Mouse (Mus musculus): ENCODE data around the gene Krt72. TPM values are rescaled to one million over a fixed set of nuclear protein-coding genes. Genes with fewer than 3 reads are reported as not detected.

Krt72 gene
- not detected in 2 replicates for polyA plus RNA-seq (2021; fragmentation: Nextera tagmentation)
- long read RNA-seq, experiment 1: 0 reads
- long read RNA-seq, experiment 2: 0 reads

DNA sequence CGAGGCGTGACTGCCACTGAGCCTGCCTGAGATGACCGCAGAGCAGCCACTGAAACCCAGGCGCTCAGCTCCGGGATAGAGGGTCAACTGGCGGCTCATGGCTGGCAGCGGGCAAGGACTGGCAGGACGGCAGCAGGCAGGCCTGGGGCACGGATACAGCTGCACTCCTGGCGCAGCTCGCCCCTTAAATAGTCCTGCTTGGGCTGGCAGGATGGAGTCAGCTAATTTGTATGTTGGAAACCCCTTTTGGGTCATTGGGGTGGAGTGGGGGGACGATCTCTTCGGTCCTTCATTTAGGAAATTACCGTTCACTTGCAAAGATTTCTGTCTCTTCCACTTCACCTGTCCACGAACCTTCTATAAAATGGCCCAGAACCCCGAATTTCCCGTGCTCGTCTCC lies at the start of gene Krt72:
TSS of gene Krt72 (minus strand) at position 101 of the 400 bp plus-strand sequence.

DNA sequence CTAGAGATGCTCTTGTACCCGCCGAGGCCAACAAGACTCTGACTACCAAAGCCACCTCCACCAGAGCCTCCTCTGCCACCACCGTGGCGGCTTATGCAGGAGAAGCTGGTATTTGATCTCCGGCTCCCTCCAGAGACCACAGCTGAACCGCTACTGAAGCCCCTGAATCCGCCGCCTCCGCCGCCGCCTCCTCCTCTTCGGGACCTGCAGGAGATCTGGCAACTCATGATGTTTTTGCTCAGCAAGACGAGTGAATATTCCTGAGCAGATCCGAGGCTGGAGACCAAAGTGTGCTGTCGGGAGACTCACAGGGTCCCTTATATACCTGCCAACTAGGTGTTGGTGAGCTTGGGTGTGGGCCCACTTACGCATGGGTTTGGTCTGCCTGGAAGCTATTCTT lies 31.6 kb upstream of the Krt72 start, which contains the start of gene Krt2:
TSS of gene Krt2 (minus strand) at position 295 of the 400 bp plus-strand sequence.

DNA sequence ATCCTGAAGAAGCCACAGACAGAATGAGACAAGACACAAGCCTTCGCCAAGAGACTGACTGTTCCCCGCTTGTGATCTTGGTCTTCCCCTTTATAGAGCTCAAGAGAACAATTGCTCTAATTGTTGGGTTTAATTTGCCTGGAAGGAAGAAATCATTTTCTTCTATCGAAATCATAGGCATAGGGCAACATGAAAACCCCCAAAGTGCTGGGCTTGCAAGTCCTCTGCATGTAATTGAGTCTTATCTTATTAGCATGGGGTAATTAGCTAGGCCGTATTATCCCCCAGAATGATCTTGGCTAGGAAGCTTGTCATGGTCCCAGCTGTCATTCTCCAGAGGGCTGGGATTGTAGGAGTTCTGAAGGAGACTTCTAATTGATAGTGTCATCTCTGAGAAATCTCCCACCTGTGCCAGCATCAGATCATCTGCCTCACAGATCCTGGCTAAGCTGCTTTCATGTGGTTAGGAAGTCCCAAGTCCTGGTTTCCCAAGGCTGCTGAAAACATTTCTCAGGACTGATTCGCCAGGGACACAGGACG lies 16.1 kb upstream of the Krt72 start, which contains the start of gene Krt73:
TSS of gene Krt73 (minus strand) at position 51 of the 540 bp plus-strand sequence.

DNA sequence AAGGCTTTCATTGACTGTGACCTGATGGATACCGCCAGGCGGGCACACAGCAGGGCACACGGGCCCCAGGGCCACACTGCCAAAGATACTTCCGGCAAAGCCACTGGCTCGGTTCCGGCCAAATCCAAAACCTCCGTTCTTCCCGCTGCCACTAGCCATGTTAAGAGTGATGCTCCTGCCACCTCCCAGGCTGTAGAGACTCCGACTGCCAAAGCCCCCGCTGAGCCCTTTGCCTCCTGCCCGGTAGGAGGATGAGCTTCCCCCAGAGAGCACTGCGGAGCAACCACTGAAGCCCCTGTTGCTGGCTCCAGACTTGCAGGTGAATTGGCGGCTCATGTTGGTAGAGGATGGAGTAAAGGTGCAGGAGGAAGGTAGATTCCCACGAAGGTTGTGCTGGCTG lies 43.5 kb downstream of the Krt72 start, which contains the start of gene Krt71:
TSS of gene Krt71 (minus strand) at position 399 of the 400 bp plus-strand sequence.

Other genes with a start within 250 kb of the Krt72 start
- gene Krt82, start 235.8 kb downstream of the Krt72 start, polyA plus RNA-seq (2021; fragmentation: Nextera tagmentation): not detected in 2 replicates
- not detected in 2 replicates for gene Krt90, start 223.5 kb downstream of the Krt72 start, polyA plus RNA-seq (2021; fragmentation: Nextera tagmentation)
- gene Krt75, start 212.6 kb downstream of the Krt72 start, polyA plus RNA-seq (2021; fragmentation: Nextera tagmentation): not detected in 2 replicates
- gene Gm5414, start 158.3 kb downstream of the Krt72 start, polyA plus RNA-seq (2021; fragmentation: Nextera tagmentation): not detected in 2 replicates
- not detected in 2 replicates for gene Gm5478, start 139.1 kb downstream of the Krt72 start, polyA plus RNA-seq (2021; fragmentation: Nextera tagmentation)
- gene Krt6b, start 106.2 kb downstream of the Krt72 start, polyA plus RNA-seq (2021; fragmentation: Nextera tagmentation): not detected in 2 replicates
- not detected in 2 replicates for gene Krt6a, start 92.2 kb downstream of the Krt72 start, polyA plus RNA-seq (2021; fragmentation: Nextera tagmentation)
- not detected in 2 replicates for gene Krt5, start 73.6 kb downstream of the Krt72 start, polyA plus RNA-seq (2021; fragmentation: Nextera tagmentation)
- not detected in 2 replicates for gene Krt71, start 43.4 kb downstream of the Krt72 start, polyA plus RNA-seq (2021; fragmentation: Nextera tagmentation)
- gene Krt73, start 15.9 kb upstream of the Krt72 start, polyA plus RNA-seq (2021; fragmentation: Nextera tagmentation): 0.33 and 0.61 TPM in 2 replicates
- 0.10 and 0.15 TPM in 2 replicates for gene Krt2, start 31.7 kb upstream of the Krt72 start, polyA plus RNA-seq (2021; fragmentation: Nextera tagmentation)
- gene Krt1, start 64.3 kb upstream of the Krt72 start, polyA plus RNA-seq (2021; fragmentation: Nextera tagmentation): 1.9 and 3.6 TPM in 2 replicates
- 2.5 and 3.3 TPM in 2 replicates for gene Krt77, start 83.2 kb upstream of the Krt72 start, polyA plus RNA-seq (2021; fragmentation: Nextera tagmentation)
- not detected in 2 replicates for gene Krt76, start 106.5 kb upstream of the Krt72 start, polyA plus RNA-seq (2021; fragmentation: Nextera tagmentation)
- gene Krt4, start 138.3 kb upstream of the Krt72 start, polyA plus RNA-seq (2021; fragmentation: Nextera tagmentation): not detected in 2 replicates
- 0.12 TPM in 1 of 2 replicates, not detected in the other for gene Krt79, start 153.9 kb upstream of the Krt72 start, polyA plus RNA-seq (2021; fragmentation: Nextera tagmentation)
- not detected in 2 replicates for gene Krt78, start 167.8 kb upstream of the Krt72 start, polyA plus RNA-seq (2021; fragmentation: Nextera tagmentation)
- gene Krt8, start 218.0 kb upstream of the Krt72 start, polyA plus RNA-seq (2021; fragmentation: Nextera tagmentation): 0.09 and 0.16 TPM in 2 replicates
- gene Krt18, start 241.7 kb upstream of the Krt72 start, polyA plus RNA-seq (2021; fragmentation: Nextera tagmentation): 0.41 and 1.1 TPM in 2 replicates